Mouse (Mus musculus) midbrain, embryonic 12.5 days (tissue): ENCODE measurements around the gene Asxl1. TPM values are rescaled to one million over a fixed set of nuclear protein-coding genes. Genes with fewer than 3 reads are reported as not detected.
A peak's percentile ranks its signal among the peaks of the same experiment; 100 is the strongest.

Experiments used
- ATAC-seq: fragments of 200-750 bp; cut with Nextera tagmentation; 2 replicates; pipeline ENCODE4 v1.8.0; 2017; ENCODE audit warnings: low read depth, moderate TSS enrichment, moderate library complexity; ENCODE audit not compliant: low FRiP score
- H3K27ac ChIP-seq: fragments of 300-500 bp; sonication (generic); replicated peaks from 2 replicates; pipeline ENCODE4 v1.5.1; 2016; ENCODE audit warnings: mild to moderate bottlenecking
- H3K27me3 ChIP-seq: fragments of 300-500 bp; sonication (generic); 2 replicates; pipeline ENCODE4 v1.6.1; 2016; ENCODE audit warnings: mild to moderate bottlenecking
- H3K36me3 ChIP-seq: fragments of 300-500 bp; sonication (generic); 2 replicates; pipeline ENCODE4 v1.6.1; 2016
- H3K4me1 ChIP-seq: fragments of 300-500 bp; sonication (generic); 2 replicates; pipeline ENCODE4 v1.6.1; 2016
- H3K4me2 ChIP-seq: fragments of 300-500 bp; sonication (generic); replicated peaks from 2 replicates; pipeline ENCODE4 v1.6.1; 2016; ENCODE audit warnings: mild to moderate bottlenecking, moderate library complexity
- H3K4me3 ChIP-seq: fragments of 300-500 bp; sonication (generic); 2 replicates; pipeline ENCODE4 v1.5.1; 2016; ENCODE audit warnings: mild to moderate bottlenecking
- H3K9ac ChIP-seq: fragments of 300-500 bp; sonication (generic); replicated peaks from 2 replicates; pipeline ENCODE4 v1.6.1; 2016; ENCODE audit warnings: mild to moderate bottlenecking, moderate library complexity
- H3K9me3 ChIP-seq: fragments of 300-500 bp; sonication (generic); 2 replicates; pipeline ENCODE4 v1.6.1; 2016; ENCODE audit warnings: mild to moderate bottlenecking
- WGBS: fragments of 180-500 bp; shearing (Covaris S2); methylation state at CpG from one replicate; pipeline ENCODE4 v1.1.7; 2016; 5-methylcytosine and 5-hydroxymethylcytosine counted together
- polyA plus RNA-seq: library from polyadenylated mRNA; unstranded; fragments of >200 nt; fragmentation: Nextera tagmentation; extraction: Ambion mirVana; gene quantifications from 2 replicates; pipeline ENCODE4 v1.2.1, GENCODE M21; 2016

The Asxl1 gene
- polyA plus RNA-seq, 1 experiment from 2014 or later = 18.2 TPM

- ATAC-seq = no peak
- Histone ChIP-seq H3K4me3 (no peak overlapping the region), H3K9me3 (no peaks in the 10 kb centered on the region), H3K9ac (no peak overlapping the region), H3K27ac (no peak overlapping the region), H3K36me3 (peaks cover 80% of the 10 kb centered on the region), H3K4me1 (no peaks in the 10 kb centered on the region), H3K27me3 (no peaks in the 10 kb centered on the region), H3K4me2 (no peak overlapping the region)
- WGBS = 88% methylated on average over 9 of the region's 9 CpGs
These were observed 19.8 kb upstream of the Asxl1 start for GRCm38 (mm10) chr2:153325706-153326376.

GRCm38 (mm10) chr2:153332271-153332670 lies 13.4 kb upstream of the Asxl1 start:
- ATAC-seq = no peak
- H3K9me3 ChIP-seq = no peaks in the 10 kb centered on the region
- no peak overlapping the region for H3K4me3 ChIP-seq
- no peaks in the 10 kb centered on the region for H3K4me1 ChIP-seq
- H3K9ac ChIP-seq = no peak overlapping the region
- WGBS = 96% methylated on average over 5 of the region's 5 CpGs
- H3K4me2 ChIP-seq = no peak overlapping the region
- no peak overlapping the region for H3K27ac ChIP-seq
- peaks cover 41% of the 10 kb centered on the region for H3K36me3 ChIP-seq
- H3K27me3 ChIP-seq = no peaks in the 10 kb centered on the region

GRCm38 (mm10) chr2:153332981-153333380 lies 12.6 kb upstream of the Asxl1 start:
- ATAC-seq = no peak
- Histone ChIP-seq H3K4me1 (no peaks in the 10 kb centered on the region), H3K9ac (no peak overlapping the region), H3K27me3 (no peaks in the 10 kb centered on the region), H3K27ac (no peak overlapping the region), H3K4me2 (no peak overlapping the region), H3K9me3 (no peaks in the 10 kb centered on the region), H3K4me3 (no peak overlapping the region), H3K36me3 (peaks cover 36% of the 10 kb centered on the region)
- WGBS = 89% methylated on average over 3 of the region's 3 CpGs

GRCm38 (mm10) chr2:153333822-153334232 lies 11.8 kb upstream of the Asxl1 start:
- no peaks in the 10 kb centered on the region for H3K9me3 ChIP-seq
- no peaks in the 10 kb centered on the region for H3K27me3 ChIP-seq
- no peak for ATAC-seq
- no peaks in the 10 kb centered on the region for H3K4me1 ChIP-seq
- no peak overlapping the region for H3K9ac ChIP-seq
- 88% methylated on average over 6 of the region's 6 CpGs for WGBS
- peaks cover 36% of the 10 kb centered on the region for H3K36me3 ChIP-seq
- no peak overlapping the region for H3K4me2 ChIP-seq
- no peak overlapping the region for H3K4me3 ChIP-seq
- no peak overlapping the region for H3K27ac ChIP-seq

GRCm38 (mm10) chr2:153334281-153334680 lies 11.3 kb upstream of the Asxl1 start:
- H3K36me3 ChIP-seq = peaks cover 35% of the 10 kb centered on the region
- H3K4me1 ChIP-seq = no peaks in the 10 kb centered on the region
- no peak overlapping the region for H3K4me2 ChIP-seq
- no peak overlapping the region for H3K4me3 ChIP-seq
- no peak overlapping the region for H3K27ac ChIP-seq
- no peak for ATAC-seq
- no peaks in the 10 kb centered on the region for H3K27me3 ChIP-seq
- whole genome bisulfite sequencing = 89% methylated on average over 3 of the region's 3 CpGs
- no peaks in the 10 kb centered on the region for H3K9me3 ChIP-seq
- no peak overlapping the region for H3K9ac ChIP-seq

GRCm38 (mm10) chr2:153336117-153336516 lies 9.5 kb upstream of the Asxl1 start:
- H3K9me3 ChIP-seq = no peaks in the 10 kb centered on the region
- 77% methylated on average over 2 of the region's 2 CpGs for WGBS

GRCm38 (mm10) chr2:153338361-153339350 lies 7.0 kb upstream of the Asxl1 start:
- no peak for ATAC-seq
- H3K4me1 ChIP-seq = no peaks in the 10 kb centered on the region
- H3K36me3 ChIP-seq = no peaks in the 10 kb centered on the region
- H3K4me2 ChIP-seq = no peak overlapping the region
- no peak overlapping the region for H3K4me3 ChIP-seq
- WGBS = 91% methylated on average over 9 of the region's 9 CpGs
- H3K27me3 ChIP-seq = no peaks in the 10 kb centered on the region
- no peaks in the 10 kb centered on the region for H3K9me3 ChIP-seq
- no peak overlapping the region for H3K9ac ChIP-seq
- no peak overlapping the region for H3K27ac ChIP-seq

More at GRCm38 (mm10) chr2:153336117-153336516, 9.5 kb upstream of the Asxl1 start:
- Histone ChIP-seq H3K27ac (no peak overlapping the region), H3K4me1 (no peaks in the 10 kb centered on the region), H3K36me3 (peaks cover 17% of the 10 kb centered on the region), H3K4me3 (no peak overlapping the region), H3K27me3 (no peaks in the 10 kb centered on the region), H3K9ac (no peak overlapping the region), H3K4me2 (no peak overlapping the region)
- ATAC-seq = no peak

- Histone ChIP-seq H3K9me3 (no peaks in the 10 kb centered on the region), H3K36me3 (no peaks in the 10 kb centered on the region), H3K4me1 (peaks cover 8% of the 10 kb centered on the region), H3K9ac (no peak overlapping the region), H3K4me3 (no peak overlapping the region), H3K27me3 (no peaks in the 10 kb centered on the region), H3K27ac (no peak overlapping the region), H3K4me2 (no peak overlapping the region)
- no peak for ATAC-seq
- 96% methylated on average over 6 of the region's 6 CpGs for WGBS
These were observed 3.5 kb upstream of the Asxl1 start for GRCm38 (mm10) chr2:153342166-153342565.

- Histone ChIP-seq H3K27me3 (no peaks in the 10 kb centered on the region), H3K9me3 (no peaks in the 10 kb centered on the region), H3K4me1 (peaks cover 13% of the 10 kb centered on the region), H3K4me3 (no peak overlapping the region), H3K27ac (no peak overlapping the region), H3K36me3 (no peaks in the 10 kb centered on the region), H3K9ac (no peak overlapping the region), H3K4me2 (no peak overlapping the region)
- no peak for ATAC-seq
- WGBS = 89% methylated on average over 3 of the region's 3 CpGs
These were observed 3.0 kb upstream of the Asxl1 start for GRCm38 (mm10) chr2:153342602-153343001.

GRCm38 (mm10) chr2:153343191-153343590 lies 2.4 kb upstream of the Asxl1 start:
- no peak overlapping the region for H3K9ac ChIP-seq
- H3K9me3 ChIP-seq = no peaks in the 10 kb centered on the region
- ATAC-seq = no peak
- H3K27ac ChIP-seq = no peak overlapping the region
- H3K36me3 ChIP-seq = no peaks in the 10 kb centered on the region
- H3K27me3 ChIP-seq = no peaks in the 10 kb centered on the region
- no peak overlapping the region for H3K4me3 ChIP-seq
- H3K4me1 ChIP-seq = peaks cover 18% of the 10 kb centered on the region
- no peak overlapping the region for H3K4me2 ChIP-seq

- WGBS = 7% methylated on average over 11 of the region's 11 CpGs
- peak overlapping the region; percentile 74 for H3K4me3 ChIP-seq
- H3K4me2 ChIP-seq = peak overlapping the region; percentile 75
- H3K4me1 ChIP-seq = peaks cover 30% of the 10 kb centered on the region
- H3K9ac ChIP-seq = peak overlapping the region; percentile 71
- H3K36me3 ChIP-seq = no peaks in the 10 kb centered on the region
- ATAC-seq = no peak
- H3K27ac ChIP-seq = peak overlapping the region; percentile 79
- no peaks in the 10 kb centered on the region for H3K27me3 ChIP-seq
- H3K9me3 ChIP-seq = no peaks in the 10 kb centered on the region
These were observed 567 bp upstream of the Asxl1 start for GRCm38 (mm10) chr2:153345071-153345453.
